Mouse (Mus musculus): Measurements from ENCODE around the gene Slc12a8.
"Not testable (repeated sequence)": the region's sequence is repeated elsewhere in the genome, so short reads cannot be mapped to it uniquely, and the experiment has no call there.

The Slc12a8 gene

DNA sequence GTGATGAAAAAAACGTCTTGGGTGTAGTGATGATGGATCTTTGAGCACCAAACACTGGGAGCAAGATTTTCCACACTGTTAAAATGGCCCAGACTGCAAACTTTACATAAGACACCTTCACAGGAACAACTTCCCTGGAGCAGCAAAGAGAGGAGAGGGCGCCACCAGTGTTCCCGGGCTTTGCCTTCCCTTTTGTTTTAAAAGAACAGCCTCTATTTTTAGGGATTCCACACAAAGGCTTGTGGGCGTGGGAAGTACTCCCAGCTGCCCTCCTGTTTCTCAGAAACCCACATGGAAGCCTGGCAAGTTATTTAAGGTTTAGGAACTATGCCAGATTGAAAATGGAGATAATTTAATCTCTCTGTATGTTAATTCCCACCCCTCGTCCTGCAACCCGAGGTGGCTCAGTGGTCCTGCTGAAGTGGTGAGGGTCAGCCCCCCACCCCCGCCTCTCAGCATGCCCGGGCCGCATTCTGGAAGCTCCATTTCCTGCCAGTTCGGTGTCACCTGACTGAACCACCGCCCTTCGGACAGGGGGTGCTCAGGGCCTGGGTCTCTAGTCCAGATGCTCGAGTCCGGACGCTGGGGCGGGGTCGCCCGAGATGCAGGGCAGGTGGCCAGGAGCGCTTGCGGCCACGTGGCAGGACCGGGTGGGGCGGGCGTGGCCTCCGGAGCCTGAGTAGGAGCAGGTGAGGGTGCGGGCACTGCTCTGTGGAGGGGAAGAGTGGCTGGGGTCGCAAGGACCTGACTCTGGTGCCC, at the start of gene Slc12a8:
Slc12a8 (plus strand) TSS at position 522 of the 759 bp plus-strand sequence.
- DNase-seq (ENCODE audit: low read depth, low spot score), result peak; percentile 20

GRCm38 (mm10) chr16:33467451-33467850, 49.7 kb upstream of the Slc12a8 start:
- DNase-seq (ENCODE audit: low read depth, low spot score), result no peak

GRCm38 (mm10) chr16:33469973-33470372, 47.2 kb upstream of the Slc12a8 start:
- DNase-seq (ENCODE audit: low read depth, low spot score), result peak; percentile 81

- DNase-seq (ENCODE audit: low read depth, low spot score), result no peak
Measured at GRCm38 (mm10) chr16:33474381-33474780, 42.7 kb upstream of the Slc12a8 start.

DNA sequence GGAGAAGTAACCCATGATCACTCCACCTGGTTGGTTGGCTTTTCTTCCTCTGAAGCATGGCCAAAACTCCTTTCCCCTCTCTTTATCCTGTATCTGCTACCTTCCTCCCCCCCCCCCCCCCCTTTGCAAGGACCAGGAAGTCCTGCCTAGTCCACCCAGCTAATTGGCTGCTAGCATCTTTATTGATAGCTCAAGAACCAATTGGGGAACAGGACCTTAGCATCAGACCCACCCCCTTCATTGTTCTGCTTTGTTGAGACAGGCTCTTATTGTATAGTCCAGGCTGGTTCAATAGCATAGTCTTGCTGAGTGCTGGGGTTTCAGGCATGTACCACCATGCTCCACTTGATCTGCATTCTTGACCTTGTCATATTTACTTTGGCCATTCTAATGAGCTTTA, 37.2 kb upstream of the Slc12a8 start:
- no peak for DNase-seq (ENCODE audit: low read depth, low spot score)

GRCm38 (mm10) chr16:33481148-33481547, 36.0 kb upstream of the Slc12a8 start:
- DNase-seq (ENCODE audit: low read depth, low spot score), result peak; percentile 65

- no peak for DNase-seq (ENCODE audit: low read depth, low spot score)
Measured at GRCm38 (mm10) chr16:33482309-33482708, 34.8 kb upstream of the Slc12a8 start.

GRCm38 (mm10) chr16:33487709-33488108, 29.4 kb upstream of the Slc12a8 start:
- DNase-seq (ENCODE audit: low read depth, low spot score), result no peak

DNA sequence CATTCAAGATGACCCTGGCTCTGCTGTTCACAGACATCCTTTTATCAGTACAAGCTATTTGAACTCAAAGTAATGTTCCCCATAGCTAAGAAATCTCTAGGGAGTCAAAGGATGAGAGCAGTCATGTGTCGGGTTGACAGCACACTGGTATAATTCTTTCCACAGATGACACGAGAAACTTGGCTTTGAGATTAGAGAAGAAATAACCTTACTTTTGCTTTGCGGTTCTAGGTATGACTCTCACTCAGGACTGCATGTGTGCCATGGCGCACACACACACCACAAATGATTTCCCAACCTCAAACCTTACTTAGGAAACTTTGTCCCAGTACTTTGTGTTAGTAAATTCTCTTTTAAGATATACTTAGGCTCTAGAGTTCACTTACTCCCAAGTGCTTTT, 22.8 kb upstream of the Slc12a8 start:
- DNase-seq (ENCODE audit: low read depth, low spot score), result no peak

DNA sequence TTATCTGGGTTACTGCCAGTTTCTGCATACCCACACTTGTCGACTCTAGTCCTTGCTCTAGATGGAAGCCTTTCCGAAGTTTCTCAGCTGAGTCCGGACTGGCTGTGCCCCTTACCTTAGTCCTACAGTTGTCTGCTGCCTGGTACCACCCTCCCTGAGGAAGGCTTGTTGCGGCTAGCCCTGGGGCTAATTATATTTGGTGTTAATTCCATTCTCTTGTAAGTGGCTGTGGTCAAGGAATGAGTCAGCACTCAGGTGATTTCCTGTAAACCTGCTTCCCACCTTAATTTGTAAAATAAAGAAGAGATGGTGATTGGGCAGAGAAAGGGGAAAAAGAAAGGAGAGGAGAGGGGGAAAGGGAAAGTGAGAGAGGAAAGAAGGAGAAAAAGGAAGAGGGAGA, 9.0 kb upstream of the Slc12a8 start:
- no peak for DNase-seq (ENCODE audit: low read depth, low spot score)

- DNase-seq (ENCODE audit: low read depth, low spot score), result peak; percentile 59
Measured at GRCm38 (mm10) chr16:33509231-33509630, 7.9 kb upstream of the Slc12a8 start.

GRCm38 (mm10) chr16:33510856-33511255, 6.3 kb upstream of the Slc12a8 start:
- not testable (repeated sequence) for DNase-seq (ENCODE audit: low read depth, low spot score)

- no peak for DNase-seq (ENCODE audit: low read depth, low spot score)
Measured at GRCm38 (mm10) chr16:33512555-33512954, 4.6 kb upstream of the Slc12a8 start.

DNA sequence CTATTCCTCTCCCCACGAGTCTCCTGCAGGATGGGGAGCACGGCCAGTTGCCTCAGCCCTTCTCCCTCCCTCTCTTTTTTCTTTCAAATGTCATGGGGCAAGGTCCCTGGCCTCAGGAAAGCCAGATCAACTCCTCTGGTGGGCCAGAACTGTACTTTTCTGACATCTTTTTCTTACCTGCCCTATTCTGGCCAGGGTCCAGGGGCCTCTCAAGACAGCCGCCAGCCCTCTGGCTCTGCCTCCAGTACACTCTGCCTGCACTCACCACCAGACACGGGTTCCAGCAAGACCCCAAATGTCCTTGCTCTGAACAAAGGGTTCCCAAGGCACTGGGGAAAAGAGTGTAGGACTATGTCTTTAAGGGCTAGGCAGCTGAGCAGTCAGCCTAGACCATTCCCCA, 499 bp downstream of the Slc12a8 start:
- no peak for DNase-seq (ENCODE audit: low read depth, low spot score)

- no peak for DNase-seq (ENCODE audit: low read depth, low spot score)
Measured at GRCm38 (mm10) chr16:33518236-33518635, 1.1 kb downstream of the Slc12a8 start.

- DNase-seq (ENCODE audit: low read depth, low spot score), result peak; percentile 52
Measured at GRCm38 (mm10) chr16:33519916-33520568, 2.9 kb downstream of the Slc12a8 start.

- DNase-seq (ENCODE audit: low read depth, low spot score), result no peak
Measured at GRCm38 (mm10) chr16:33522516-33522915, 5.4 kb downstream of the Slc12a8 start.

- DNase-seq (ENCODE audit: low read depth, low spot score), result no peak
Measured at GRCm38 (mm10) chr16:33523571-33523970, 6.4 kb downstream of the Slc12a8 start.

DNA sequence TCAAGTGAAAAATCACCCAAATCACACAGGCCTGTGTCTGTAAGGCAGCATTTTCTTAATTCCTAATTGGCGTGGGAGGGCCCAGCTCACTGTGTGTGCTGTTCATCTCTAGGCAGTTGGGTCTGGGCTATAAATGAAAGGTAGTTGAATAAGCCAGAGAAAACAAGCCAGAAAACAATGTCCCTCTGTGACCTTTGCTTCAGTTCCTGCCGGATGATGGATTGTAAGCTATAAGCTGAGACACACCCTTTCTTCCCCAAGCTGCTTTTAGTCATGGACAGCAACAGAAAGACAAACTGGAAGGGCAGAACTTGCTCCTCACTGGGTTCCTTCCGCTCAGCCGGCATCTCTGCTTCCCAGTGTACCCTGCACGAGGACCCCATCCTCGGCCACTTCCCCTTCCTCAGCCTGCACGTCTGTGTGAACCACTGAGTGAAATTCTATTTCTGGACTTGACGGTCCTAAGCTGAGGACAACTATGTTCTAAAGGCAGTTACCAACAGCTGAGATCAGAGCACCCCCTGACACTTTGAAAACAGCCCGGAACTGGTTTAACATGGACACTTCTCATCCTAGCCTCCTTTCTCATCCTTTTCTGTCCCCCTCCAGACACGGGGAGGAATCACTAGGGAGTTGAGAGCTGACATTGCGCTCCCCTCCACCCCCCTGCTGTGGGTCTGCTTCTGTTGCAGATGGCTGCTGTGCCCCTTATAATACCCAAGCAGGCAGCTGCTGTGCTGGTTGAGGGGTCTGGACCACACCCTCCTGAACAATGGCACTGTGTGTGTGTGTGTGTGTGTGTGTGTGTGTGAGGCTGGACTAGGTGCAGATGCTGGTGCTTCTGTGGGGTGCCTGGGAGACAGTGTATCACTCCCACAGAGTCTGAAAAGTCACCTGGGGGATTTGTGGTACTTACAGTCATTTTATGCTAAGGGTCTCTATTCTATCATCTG, 12.7 kb downstream of the Slc12a8 start:
- peak; percentile 65 for DNase-seq (ENCODE audit: low read depth, low spot score)

- DNase-seq (ENCODE audit: low read depth, low spot score), result no peak
Measured at GRCm38 (mm10) chr16:33531184-33531583, 14.1 kb downstream of the Slc12a8 start.

DNA sequence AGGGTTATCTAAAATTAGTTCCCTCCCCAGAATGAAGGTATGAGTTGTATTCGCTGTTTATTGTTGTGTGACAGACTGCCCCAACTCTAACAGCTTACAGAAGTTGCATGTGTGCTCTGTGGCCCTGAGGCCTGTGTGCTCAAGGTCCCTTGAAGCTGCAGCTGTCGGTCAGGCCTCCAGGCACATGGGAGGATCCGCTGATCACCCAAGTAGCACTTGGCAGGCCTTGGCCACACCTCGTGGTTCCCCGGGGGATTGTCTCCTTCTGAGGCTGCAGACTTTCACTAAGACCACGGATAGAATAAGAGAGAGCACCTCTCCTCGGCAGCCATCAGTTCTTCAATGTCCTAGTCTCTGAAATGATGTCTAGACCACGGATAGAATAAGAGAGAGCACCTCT, 19.3 kb downstream of the Slc12a8 start:
- no peak for DNase-seq (ENCODE audit: low read depth, low spot score)
